Mouse (Mus musculus): ENCODE measurements around the gene Rps29.
A peak's percentile ranks its signal among the peaks of the same experiment; 100 is the strongest.

Gene Rps29

GRCm38 (mm10) chr12:69158765-69159577, at the start of gene Rps29:
Gene Rps29 (minus strand): TSS chr12:69159186.
- peak; percentile 100 for DNase-seq (ENCODE audit: low read depth, low spot score)

- DNase-seq (ENCODE audit: low read depth, low spot score): peak; percentile 57
These were observed 49.5 kb upstream of the Rps29 start for GRCm38 (mm10) chr12:69208520-69208919.

GRCm38 (mm10) chr12:69207926-69208325, 48.9 kb upstream of the Rps29 start:
- no peak for DNase-seq (ENCODE audit: low read depth, low spot score)

- DNase-seq (ENCODE audit: low read depth, low spot score): no peak
These were observed 48.4 kb upstream of the Rps29 start for GRCm38 (mm10) chr12:69207396-69207795.

- DNase-seq (ENCODE audit: low read depth, low spot score): peak; percentile 54
These were observed 45.3 kb upstream of the Rps29 start, which contains the start of gene Gm49384 for GRCm38 (mm10) chr12:69204052-69204833. Gene Gm49384 (minus strand): TSS chr12:69204267.

- no peak for DNase-seq (ENCODE audit: low read depth, low spot score)
These were observed 40.0 kb upstream of the Rps29 start for GRCm38 (mm10) chr12:69198985-69199384.

GRCm38 (mm10) chr12:69198164-69198535, 39.2 kb upstream of the Rps29 start, which contains the start of gene Dnaaf2:
Gene Dnaaf2 (minus strand): TSS chr12:69198429.
- DNase-seq (ENCODE audit: low read depth, low spot score): peak; percentile 71

GRCm38 (mm10) chr12:69197378-69198163, 38.6 kb upstream of the Rps29 start:
- DNase-seq (ENCODE audit: low read depth, low spot score): peak; percentile 81

GRCm38 (mm10) chr12:69196444-69197377, 37.7 kb upstream of the Rps29 start, which contains the start of gene Gm49383:
Gene Gm49383 (minus strand): TSS chr12:69197104.
- DNase-seq (ENCODE audit: low read depth, low spot score): peak; percentile 62

GRCm38 (mm10) chr12:69192637-69193036, 33.7 kb upstream of the Rps29 start:
- no peak for DNase-seq (ENCODE audit: low read depth, low spot score)

GRCm38 (mm10) chr12:69191396-69191795, 32.4 kb upstream of the Rps29 start:
- no peak for DNase-seq (ENCODE audit: low read depth, low spot score)

GRCm38 (mm10) chr12:69190522-69190921, 31.5 kb upstream of the Rps29 start:
- no peak for DNase-seq (ENCODE audit: low read depth, low spot score)

GRCm38 (mm10) chr12:69190074-69190473, 31.1 kb upstream of the Rps29 start:
- DNase-seq (ENCODE audit: low read depth, low spot score): no peak

- no peak for DNase-seq (ENCODE audit: low read depth, low spot score)
These were observed 28.0 kb upstream of the Rps29 start for GRCm38 (mm10) chr12:69186811-69187471.

- no peak for DNase-seq (ENCODE audit: low read depth, low spot score)
These were observed 26.4 kb upstream of the Rps29 start for GRCm38 (mm10) chr12:69185371-69185770.

- no peak for DNase-seq (ENCODE audit: low read depth, low spot score)
These were observed 25.6 kb upstream of the Rps29 start for GRCm38 (mm10) chr12:69184342-69185295.

GRCm38 (mm10) chr12:69183583-69184308, 24.8 kb upstream of the Rps29 start, which contains the start of the genes Rpl36al and Mgat2:
Gene Rpl36al (minus strand): TSS chr12:69184083.
Gene Mgat2 (plus strand): TSS chr12:69184157.
- peak; percentile 99 for DNase-seq (ENCODE audit: low read depth, low spot score)

GRCm38 (mm10) chr12:69181800-69182199, 22.8 kb upstream of the Rps29 start:
- no peak for DNase-seq (ENCODE audit: low read depth, low spot score)

Data from ZHBTc4 (cell line).